Mouse (Mus musculus) gonadal fat pad, adult 2 months (tissue): ENCODE measurements around the gene Clstn3. TPM values are rescaled to one million over a fixed set of nuclear protein-coding genes. Genes with fewer than 3 reads are reported as not detected.
"Not testable (repeated sequence)": the region's sequence is repeated elsewhere in the genome, so short reads cannot be mapped to it uniquely, and the experiment has no call there.

ENCODE experiments used
- DNase-seq: peaks from one replicate; pipeline ENCODE4 v3.0.0-alpha.2; 2012; ENCODE audit warnings: low read depth
- polyA plus RNA-seq: library from polyadenylated mRNA; depleted of rRNA; stranded (reverse); fragments of >200 nt; gene quantifications from 2 replicates; pipeline ENCODE4 v1.2.3, GENCODE M21; 2012

The Clstn3 gene
- polyA plus RNA-seq, 1 experiment: 31.7 TPM

GRCm38 (mm10) chr6:124479573-124479930 is 15.0 kb upstream of the Clstn3 start:
- no peak for DNase-seq

- no peak for DNase-seq
These were observed 14.4 kb upstream of the Clstn3 start for GRCm38 (mm10) chr6:124478874-124479572.

- no peak for DNase-seq
These were observed 13.5 kb upstream of the Clstn3 start for GRCm38 (mm10) chr6:124477922-124478651.

- DNase-seq: no peak
These were observed 12.6 kb upstream of the Clstn3 start for GRCm38 (mm10) chr6:124477221-124477655.

GRCm38 (mm10) chr6:124476796-124477195 is 12.2 kb upstream of the Clstn3 start:
- DNase-seq: no peak

GRCm38 (mm10) chr6:124476216-124476615 is 11.6 kb upstream of the Clstn3 start:
- no peak for DNase-seq

- DNase-seq: not testable (repeated sequence)
These were observed 10.9 kb upstream of the Clstn3 start for GRCm38 (mm10) chr6:124475335-124476075.

GRCm38 (mm10) chr6:124474621-124475020 is 10.0 kb upstream of the Clstn3 start:
- DNase-seq: no peak

- no peak for DNase-seq
These were observed 8.2 kb upstream of the Clstn3 start for GRCm38 (mm10) chr6:124472801-124473200.

- not testable (repeated sequence) for DNase-seq
These were observed 7.4 kb upstream of the Clstn3 start for GRCm38 (mm10) chr6:124471783-124472638.

- DNase-seq: no peak
These were observed 6.5 kb upstream of the Clstn3 start for GRCm38 (mm10) chr6:124471121-124471520.

GRCm38 (mm10) chr6:124465729-124466128 is 1.1 kb upstream of the Clstn3 start:
- no peak for DNase-seq

- no peak for DNase-seq
These were observed 705 bp upstream of the Clstn3 start for GRCm38 (mm10) chr6:124465299-124465698.

GRCm38 (mm10) chr6:124463881-124464291 is 708 bp downstream of the Clstn3 start:
- DNase-seq: no peak

- no peak for DNase-seq
These were observed 5.2 kb downstream of the Clstn3 start for GRCm38 (mm10) chr6:124459388-124459787.

- DNase-seq: no peak
These were observed 6.1 kb downstream of the Clstn3 start for GRCm38 (mm10) chr6:124458505-124458904.

GRCm38 (mm10) chr6:124457827-124458226 is 6.8 kb downstream of the Clstn3 start:
- DNase-seq: no peak

GRCm38 (mm10) chr6:124456243-124456642 is 8.4 kb downstream of the Clstn3 start:
- DNase-seq: no peak

- no peak for DNase-seq
These were observed 10.8 kb downstream of the Clstn3 start for GRCm38 (mm10) chr6:124453756-124454155.

- no peak for DNase-seq
These were observed 12.6 kb downstream of the Clstn3 start for GRCm38 (mm10) chr6:124451995-124452394.

GRCm38 (mm10) chr6:124449668-124450383 is 14.8 kb downstream of the Clstn3 start:
- DNase-seq: no peak
